Mouse (Mus musculus) forebrain, embryonic 16.5 days (tissue): Measurements from ENCODE around the gene Psmc2. TPM values are rescaled to one million over a fixed set of nuclear protein-coding genes. Genes with fewer than 3 reads are reported as not detected.

Experiments used
- ATAC-seq: fragments of 200-750 bp; cut with Nextera tagmentation; 2 replicates; pipeline ENCODE4 v1.8.0; 2017; ENCODE audit warnings: mild to moderate bottlenecking, moderate library complexity
- H3K27ac ChIP-seq: fragments of 300-500 bp; sonication (generic); 2 replicates; pipeline ENCODE4 v1.5.1; 2014; ENCODE audit warnings: low read length, control low read depth
- H3K27me3 ChIP-seq: fragments of 300-500 bp; sonication (generic); replicated peaks from 2 replicates; pipeline ENCODE4 v1.6.1; 2014; ENCODE audit warnings: low read length; ENCODE audit not compliant: control insufficient read depth, insufficient read depth
- H3K36me3 ChIP-seq: fragments of 300-500 bp; sonication (generic); 2 replicates; pipeline ENCODE4 v1.6.1; 2014; ENCODE audit not compliant: control insufficient read depth, insufficient read depth
- H3K4me1 ChIP-seq: fragments of 300-500 bp; sonication (generic); replicated peaks from 2 replicates; pipeline ENCODE4 v1.6.1; 2014; ENCODE audit warnings: low read length; ENCODE audit not compliant: control insufficient read depth, insufficient read depth
- H3K4me2 ChIP-seq: fragments of 300-500 bp; sonication (generic); 2 replicates; pipeline ENCODE4 v1.6.1; 2014; ENCODE audit warnings: mild to moderate bottlenecking, low read length, control low read depth
- H3K4me3 ChIP-seq: fragments of 300-500 bp; sonication (generic); replicated peaks from 2 replicates; pipeline ENCODE4 v1.5.1; 2014; ENCODE audit warnings: mild to moderate bottlenecking, low read length, control low read depth
- H3K9ac ChIP-seq: fragments of 300-500 bp; sonication (generic); replicated peaks from 2 replicates; pipeline ENCODE4 v1.6.1; 2014; ENCODE audit warnings: low read depth, low read length, control low read depth
- H3K9me3 ChIP-seq: fragments of 300-500 bp; sonication (generic); 2 replicates; pipeline ENCODE4 v1.6.1; 2016; ENCODE audit warnings: low read length; ENCODE audit not compliant: control insufficient read depth
- WGBS: fragments of 180-500 bp; shearing (Covaris S2); extraction: QIAGEN DNeasy Blood & Tissue Kit; methylation state at CpG from one replicate; pipeline ENCODE4 v1.1.7; 2014; 5-methylcytosine and 5-hydroxymethylcytosine counted together
- polyA plus RNA-seq: library from polyadenylated mRNA; unstranded; fragments of >200 nt; fragmentation: Nextera tagmentation; extraction: Ambion mirVana; gene quantifications from 2 replicates; pipeline ENCODE4 v1.2.1, GENCODE M21; 2015

Gene Psmc2
- polyA plus RNA-seq, 1 experiment from 2014 or later = 178 TPM

GRCm38 (mm10) chr5:21831761-21832160 lies 46.7 kb downstream of the Psmc2 start:
- Histone ChIP-seq H3K4me2 (no peak overlapping the region), H3K4me3 (no peak overlapping the region), H3K36me3 (no peaks in the 10 kb centered on the region), H3K9me3 (no peaks in the 10 kb centered on the region), H3K27ac (no peak overlapping the region), H3K4me1 (no peaks in the 10 kb centered on the region), H3K27me3 (no peaks in the 10 kb centered on the region), H3K9ac (no peak overlapping the region)
- ATAC-seq = no peak
- 73% methylated on average over 3 of the region's 3 CpGs for WGBS

DNA sequence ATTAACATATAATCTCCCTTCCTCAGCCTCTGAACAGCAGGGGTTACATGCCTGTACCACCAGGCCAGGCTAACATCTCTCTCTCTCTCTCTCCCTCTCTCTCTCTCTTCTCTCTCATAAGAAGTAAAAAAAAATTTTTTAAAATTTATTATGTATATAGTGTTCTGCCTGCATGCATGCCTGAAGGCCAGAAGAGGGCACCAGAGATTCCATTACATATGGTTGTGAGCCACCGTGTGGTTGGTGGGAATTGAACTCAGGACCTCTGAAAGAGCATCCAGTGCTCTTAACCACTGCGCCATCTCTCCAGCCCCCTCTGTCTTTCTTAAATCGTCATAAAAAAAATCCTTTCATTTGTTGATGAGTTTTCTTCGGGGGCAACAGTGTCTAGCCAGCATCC lies 59.6 kb downstream of the Psmc2 start:
- Histone ChIP-seq H3K4me1 (no peaks in the 10 kb centered on the region), H3K4me3 (no peak overlapping the region), H3K27me3 (no peaks in the 10 kb centered on the region), H3K4me2 (no peak overlapping the region), H3K9ac (no peak overlapping the region), H3K27ac (no peak overlapping the region), H3K36me3 (no peaks in the 10 kb centered on the region), H3K9me3 (no peaks in the 10 kb centered on the region)
- ATAC-seq = no peak
- 80% methylated on average over 4 of the region's 4 CpGs for WGBS

- ATAC-seq = no peak
- Histone ChIP-seq H3K9me3 (no peaks in the 10 kb centered on the region), H3K9ac (no peak overlapping the region), H3K4me2 (no peak overlapping the region), H3K36me3 (no peaks in the 10 kb centered on the region), H3K4me3 (no peak overlapping the region), H3K27ac (no peak overlapping the region), H3K27me3 (no peaks in the 10 kb centered on the region), H3K4me1 (no peaks in the 10 kb centered on the region)
- 89% methylated on average over 20 of the region's 20 CpGs for WGBS
These were observed 61.7 kb downstream of the Psmc2 start for GRCm38 (mm10) chr5:21846616-21847290.

GRCm38 (mm10) chr5:21847438-21847837 lies 62.4 kb downstream of the Psmc2 start:
- whole genome bisulfite sequencing = 82% methylated on average over 6 of the region's 6 CpGs
- ATAC-seq = no peak
- Histone ChIP-seq H3K9ac (no peak overlapping the region), H3K9me3 (no peaks in the 10 kb centered on the region), H3K36me3 (no peaks in the 10 kb centered on the region), H3K27me3 (no peaks in the 10 kb centered on the region), H3K4me1 (no peaks in the 10 kb centered on the region), H3K4me3 (no peak overlapping the region), H3K4me2 (no peak overlapping the region), H3K27ac (no peak overlapping the region)

DNA sequence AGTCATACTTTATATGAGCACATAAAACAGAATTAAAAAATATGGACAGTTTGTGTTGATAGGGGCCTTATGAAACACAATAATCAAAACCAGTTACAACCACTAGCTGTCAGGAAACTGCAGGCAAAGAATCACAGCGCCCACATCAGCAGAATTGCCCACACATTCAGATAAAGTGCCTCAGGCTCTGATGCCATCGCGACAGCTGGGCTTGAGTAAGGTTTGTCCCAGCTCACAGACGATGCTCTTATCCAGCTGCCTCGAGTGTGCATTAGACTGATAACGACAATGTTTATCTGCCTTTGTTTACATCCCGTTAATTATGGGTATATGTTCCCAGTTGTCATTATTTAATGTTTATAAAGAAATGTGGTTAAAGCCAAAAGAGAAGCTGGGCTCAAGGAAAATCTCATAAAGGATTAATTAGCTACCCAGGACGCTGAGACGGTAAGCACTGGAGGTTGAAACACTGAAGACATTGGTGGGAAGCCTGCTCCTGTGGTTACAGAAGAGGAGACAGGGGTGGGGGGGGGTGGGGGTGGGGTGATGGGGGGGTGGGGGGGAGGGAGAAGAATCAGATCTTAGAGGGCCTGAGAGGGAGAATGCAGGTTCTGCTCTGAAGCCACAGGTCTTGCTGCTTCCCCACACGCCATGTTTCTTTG lies 66.7 kb downstream of the Psmc2 start:
- Histone ChIP-seq H3K36me3 (no peaks in the 10 kb centered on the region), H3K4me3 (no peak overlapping the region), H3K4me2 (no peak overlapping the region), H3K4me1 (no peaks in the 10 kb centered on the region), H3K27ac (no peak overlapping the region), H3K9ac (no peak overlapping the region), H3K27me3 (no peaks in the 10 kb centered on the region), H3K9me3 (no peaks in the 10 kb centered on the region)
- WGBS = 28% methylated on average over 10 of the region's 10 CpGs
- ATAC-seq = no peak

Other genes with a start within 250 kb of the Psmc2 start
- 3.3 and 5.0 TPM in 2 replicates for gene Lrrc17, start 241.7 kb upstream of the Psmc2 start, polyA plus RNA-seq
- 0.17 and 0.18 TPM in 2 replicates for gene Fbxl13, start 139.6 kb upstream of the Psmc2 start, polyA plus RNA-seq
- gene Armc10, start 139.5 kb upstream of the Psmc2 start, polyA plus RNA-seq = 87.6 and 92.1 TPM in 2 replicates
- gene Napepld, start 83.9 kb upstream of the Psmc2 start, polyA plus RNA-seq = 3.5 and 3.6 TPM in 2 replicates
- 86.4 and 91.5 TPM in 2 replicates for gene Pmpcb, start 48.1 kb upstream of the Psmc2 start, polyA plus RNA-seq
- 67.3 and 68.1 TPM in 2 replicates for gene Dnajc2, start within 50 bp of the Psmc2 start, polyA plus RNA-seq
- 0.11 and 0.25 TPM in 2 replicates for gene Slc26a5, start 80.3 kb downstream of the Psmc2 start, polyA plus RNA-seq